Mouse (Mus musculus) v-Abl transformed pro-B cells (cell line): ENCODE measurements around the gene Ankdd1a.

Experiments used
- in situ Hi-C, 2 experiments: fragments of 400-800 bp; cut with MboI; formaldehyde crosslinking; loops; one replicate each; pipeline ENCODE4 v1.15.1; 2025; ENCODE audit not compliant: unreplicated experiment in 2 of 2

Ankdd1a gene

GRCm38 (mm10) chr9:65514851-65515261 lies 5.1 kb downstream of the Ankdd1a start:
- in situ Hi-C loops: loop anchor here (5.0 to 25.0 kb wide), 2 partner anchors 147 to 337 kb away; partner anchors contain the start of gene Oaz2 (in 1 of the 2)

DNA sequence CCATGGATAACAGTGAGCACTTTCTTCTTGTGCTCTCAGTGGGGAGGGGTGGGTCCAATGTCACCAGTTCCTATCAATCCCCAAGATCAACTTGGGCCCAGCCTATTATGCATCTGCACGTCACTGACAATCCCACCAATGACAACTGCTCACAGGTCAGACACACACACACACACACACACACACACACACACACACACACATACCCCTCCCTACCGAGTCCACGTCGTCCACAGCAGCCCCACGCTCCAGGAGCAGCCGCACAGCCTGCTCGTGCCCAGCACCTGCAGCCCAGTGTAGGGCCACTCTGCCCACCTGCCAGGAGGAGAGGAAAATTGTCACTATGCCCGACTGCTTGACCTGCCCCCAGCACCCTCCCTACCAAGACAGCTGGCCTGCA lies 5.6 kb downstream of the Ankdd1a start:
- in situ Hi-C loops: loop anchor here (5.0 to 25.0 kb wide), 2 partner anchors 148 to 338 kb away; partner anchors contain the start of gene Oaz2 (in 1 of the 2)

- in situ Hi-C loops: loop anchor here (5.0 to 25.0 kb wide), 2 partner anchors 150 to 340 kb away; partner anchors contain the start of gene Oaz2 (in 1 of the 2)
These were observed 7.5 kb downstream of the Ankdd1a start for GRCm38 (mm10) chr9:65512520-65512919.

- in situ Hi-C loops: loop anchor here (10.0 to 25.0 kb wide), 2 partner anchors 124 to 154 kb away; partner anchors contain the start of gene Oaz2 (in 1 of the 2)
These were observed 11.5 kb downstream of the Ankdd1a start for GRCm38 (mm10) chr9:65508449-65508848.

DNA sequence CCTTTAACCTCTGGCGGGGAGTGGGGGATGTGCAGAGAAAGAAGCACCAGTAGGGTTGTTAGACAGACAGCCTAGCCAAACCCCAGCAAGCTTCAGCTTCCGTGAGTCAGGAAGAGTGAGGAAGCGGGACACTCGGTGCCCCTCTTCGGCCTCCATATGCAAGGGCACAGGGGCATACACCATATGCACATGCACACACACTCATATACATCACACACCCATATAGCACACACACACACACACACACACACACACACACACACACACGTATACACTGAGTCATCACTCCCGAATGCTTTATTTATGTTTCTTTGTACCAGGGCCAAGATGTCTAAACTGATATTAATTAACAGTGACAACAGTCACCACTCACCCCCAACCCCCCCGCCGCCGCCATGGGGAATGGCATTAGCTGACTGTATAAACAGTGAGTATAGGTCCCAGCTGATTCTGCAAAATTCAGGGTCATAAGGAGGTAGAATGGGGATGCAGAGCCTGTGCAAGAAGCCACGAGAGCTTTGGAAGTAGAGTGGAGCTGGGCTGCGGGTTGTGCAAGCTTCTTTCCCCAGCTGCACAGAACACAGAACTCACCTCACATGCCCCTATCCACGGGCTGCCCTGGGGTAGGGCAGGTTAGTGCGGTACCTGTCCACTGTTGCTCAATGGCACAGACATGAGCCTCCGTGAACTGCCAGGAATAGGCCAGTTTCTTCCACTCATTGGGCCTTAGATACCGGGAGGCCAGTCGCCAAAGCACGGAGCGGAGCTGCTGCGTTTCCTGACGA lies 17.1 kb downstream of the Ankdd1a start:
- in situ Hi-C loops: loop anchor here (10.0 to 25.0 kb wide), 2 partner anchors 118 to 159 kb away; partner anchors contain the start of gene Oaz2 (in 1 of the 2)

GRCm38 (mm10) chr9:65502146-65502545 lies 17.8 kb downstream of the Ankdd1a start:
- in situ Hi-C loops: loop anchor here (10.0 to 25.0 kb wide), 2 partner anchors 117 to 160 kb away; partner anchors contain the start of gene Oaz2 (in 1 of the 2)

- in situ Hi-C loops: loop anchor here in 1 of 2 experiments (25.0 kb wide), 1 partner anchor 369 kb away; no protein-coding TSS in a partner anchor
These were observed 27.1 kb downstream of the Ankdd1a start for GRCm38 (mm10) chr9:65492851-65493250.

GRCm38 (mm10) chr9:65492351-65492750 lies 27.6 kb downstream of the Ankdd1a start:
- in situ Hi-C loops: loop anchor here in 1 of 2 experiments (25.0 kb wide), 1 partner anchor 370 kb away; no protein-coding TSS in a partner anchor

GRCm38 (mm10) chr9:65491476-65491875 lies 28.5 kb downstream of the Ankdd1a start:
- in situ Hi-C loops: loop anchor here in 1 of 2 experiments (25.0 kb wide), 1 partner anchor 371 kb away; no protein-coding TSS in a partner anchor

- in situ Hi-C loops: loop anchor here in 1 of 2 experiments (25.0 kb wide), 1 partner anchor 382 kb away; no protein-coding TSS in a partner anchor
These were observed 39.9 kb downstream of the Ankdd1a start for GRCm38 (mm10) chr9:65480071-65480470.

GRCm38 (mm10) chr9:65479158-65479557 lies 40.8 kb downstream of the Ankdd1a start:
- in situ Hi-C loops: loop anchor here in 1 of 2 experiments (25.0 kb wide), 1 partner anchor 383 kb away; no protein-coding TSS in a partner anchor

GRCm38 (mm10) chr9:65472769-65473168 lies 47.2 kb downstream of the Ankdd1a start:
- in situ Hi-C loops: no loop called here

GRCm38 (mm10) chr9:65467686-65468085 lies 52.3 kb downstream of the Ankdd1a start:
- in situ Hi-C loops: no loop called here

DNA sequence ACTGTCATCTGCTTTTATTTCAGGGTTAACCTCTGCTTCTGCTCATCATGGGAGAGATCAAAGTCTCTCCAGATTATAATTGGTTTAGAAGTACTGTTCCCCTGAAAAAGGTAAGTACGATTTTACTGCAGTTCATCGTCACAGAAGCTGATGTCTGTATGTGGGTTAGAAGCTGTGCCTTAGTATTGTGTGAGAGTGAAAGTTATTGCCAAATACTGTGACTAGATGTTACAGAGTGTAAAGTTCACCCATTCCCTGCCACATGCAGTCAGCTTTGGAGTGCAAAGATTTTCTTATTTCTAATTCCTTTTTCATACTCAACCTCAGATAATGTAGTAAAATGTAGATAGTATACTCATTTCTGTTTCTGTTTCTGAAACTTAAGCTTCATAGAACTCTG lies 54.8 kb downstream of the Ankdd1a start:
- in situ Hi-C loops: no loop called here

GRCm38 (mm10) chr9:65464161-65464560 lies 55.8 kb downstream of the Ankdd1a start:
- in situ Hi-C loops: no loop called here

DNA sequence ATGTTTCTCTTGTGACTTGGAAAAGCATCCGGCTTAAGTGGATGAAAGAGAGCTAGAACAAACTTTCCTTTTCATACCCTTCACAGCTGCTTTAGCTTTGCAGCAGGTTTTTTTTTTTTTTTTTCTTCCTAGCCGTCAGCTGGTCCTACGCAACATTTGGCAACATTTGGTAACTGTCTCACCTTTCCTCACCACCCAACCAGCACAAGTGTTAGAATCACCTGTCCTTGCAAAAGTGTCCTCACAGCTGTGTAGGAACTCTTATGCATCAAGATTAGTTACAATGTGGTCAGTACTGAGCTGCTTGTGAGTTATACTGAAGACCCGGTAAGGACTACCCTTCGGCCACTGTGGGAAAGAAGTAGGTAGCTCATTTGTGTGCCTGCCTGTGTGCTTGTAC lies 57.4 kb downstream of the Ankdd1a start:
- in situ Hi-C loops: no loop called here

DNA sequence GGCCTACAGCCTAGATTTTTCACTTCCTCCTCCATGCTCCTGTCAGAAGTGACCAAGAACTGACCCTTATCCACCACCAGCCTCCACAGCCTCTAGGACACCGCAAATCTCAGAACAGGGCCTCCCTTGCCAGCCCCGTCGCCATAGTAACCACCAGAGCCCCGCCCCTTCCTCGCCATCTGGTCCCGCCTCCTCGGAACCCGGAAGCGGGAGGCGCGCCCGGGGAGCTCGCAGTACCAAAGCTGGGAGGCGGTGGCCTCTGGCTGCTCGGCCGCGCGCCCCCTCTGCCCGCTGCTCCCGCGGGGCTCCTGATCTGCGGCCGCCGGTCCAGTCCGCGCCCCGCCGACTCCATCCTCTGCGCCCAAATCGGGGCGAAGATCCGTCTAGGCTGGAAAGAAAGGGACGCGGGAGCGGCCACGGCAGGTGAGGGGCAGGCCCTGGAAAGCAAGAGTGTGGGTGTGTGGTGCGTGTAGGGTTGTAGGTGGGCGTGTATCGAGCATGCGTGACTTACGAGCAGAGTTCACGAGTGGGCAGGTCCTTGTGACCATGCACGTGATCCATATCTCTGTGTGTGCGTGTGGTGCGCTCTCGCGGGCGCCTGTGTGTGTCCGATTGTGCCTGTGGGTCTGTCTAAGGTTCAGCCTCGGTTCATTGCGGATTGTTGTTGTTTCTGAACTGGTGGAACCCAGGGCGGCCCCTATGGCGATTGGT lies 59.1 kb downstream of the Ankdd1a start, which contains the start of gene Spg21:
Gene Spg21 (plus strand): TSS at position 216 of the 711 bp plus-strand sequence.
- in situ Hi-C loops: no loop called here

DNA sequence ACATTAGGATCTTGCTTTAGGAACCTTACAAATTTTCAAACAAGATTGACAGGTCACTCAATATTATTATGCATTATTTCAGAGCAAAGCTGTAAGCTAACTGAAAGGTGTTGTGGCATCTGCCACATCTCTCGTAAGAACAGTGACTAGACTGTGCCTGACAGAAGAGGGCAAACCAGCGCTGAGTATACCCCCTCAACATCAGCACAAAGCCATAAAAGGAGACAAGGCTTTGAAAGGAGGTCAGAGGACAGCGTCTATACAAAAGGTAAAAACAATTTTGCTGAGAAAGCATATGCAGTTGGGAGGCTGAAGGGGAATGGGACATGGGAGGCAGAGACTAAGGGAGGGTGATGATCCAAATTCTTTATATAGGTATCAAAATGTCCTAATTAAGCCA lies 59.8 kb downstream of the Ankdd1a start:
- in situ Hi-C loops: no loop called here

- in situ Hi-C loops: loop anchor here in 1 of 2 experiments (10.0 kb wide), 1 partner anchor 126 kb away; the partner anchor contains the start of genes Pif1 and Plekho2
These were observed 61.0 kb downstream of the Ankdd1a start for GRCm38 (mm10) chr9:65458975-65459374.

DNA sequence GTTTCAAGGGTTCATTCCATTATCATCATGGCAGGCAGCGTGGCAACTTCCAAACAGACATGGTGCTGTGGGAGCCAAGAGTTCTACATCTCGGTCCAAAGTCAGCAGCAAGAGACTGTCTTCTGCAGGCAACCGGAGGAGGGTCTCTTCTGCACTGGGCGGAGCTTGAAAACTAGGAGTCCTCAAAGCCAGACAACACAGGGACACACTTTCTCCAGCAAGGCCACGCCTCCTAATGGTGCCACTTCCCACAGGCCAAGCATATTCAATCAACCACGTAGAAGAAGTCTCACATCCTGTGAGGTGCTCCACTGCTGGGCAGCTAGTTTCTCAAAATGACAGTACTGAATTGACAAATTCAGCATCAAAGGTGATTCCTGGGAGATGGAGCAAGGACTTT lies 72.0 kb downstream of the Ankdd1a start:
- in situ Hi-C loops: no loop called here
